Mouse (Mus musculus): ENCODE results near the gene Isx.

Isx gene

DNA sequence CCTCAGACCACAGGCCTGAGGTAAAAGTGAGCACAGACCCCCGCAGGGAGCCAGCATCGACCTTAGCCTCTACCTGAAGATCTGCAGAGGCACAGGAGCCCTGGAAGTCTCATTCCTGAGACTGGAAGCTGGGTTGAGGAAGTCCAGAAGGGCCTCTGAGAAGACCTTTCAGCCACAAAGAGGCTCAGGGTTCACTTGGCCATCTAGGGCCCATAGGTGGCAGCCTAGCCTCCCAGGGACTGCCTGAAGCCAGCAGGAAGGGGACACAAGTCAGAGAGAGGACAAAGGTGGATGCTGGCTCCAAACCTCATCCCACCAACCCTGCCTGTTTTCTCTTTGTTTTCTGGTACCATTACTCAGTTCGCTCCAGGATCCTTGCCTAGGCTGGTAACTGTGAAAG, at the start of gene Isx:
TSS of gene Isx (plus strand) at position 234 of the 400 bp plus-strand sequence.
- no peak for DNase-seq

DNA sequence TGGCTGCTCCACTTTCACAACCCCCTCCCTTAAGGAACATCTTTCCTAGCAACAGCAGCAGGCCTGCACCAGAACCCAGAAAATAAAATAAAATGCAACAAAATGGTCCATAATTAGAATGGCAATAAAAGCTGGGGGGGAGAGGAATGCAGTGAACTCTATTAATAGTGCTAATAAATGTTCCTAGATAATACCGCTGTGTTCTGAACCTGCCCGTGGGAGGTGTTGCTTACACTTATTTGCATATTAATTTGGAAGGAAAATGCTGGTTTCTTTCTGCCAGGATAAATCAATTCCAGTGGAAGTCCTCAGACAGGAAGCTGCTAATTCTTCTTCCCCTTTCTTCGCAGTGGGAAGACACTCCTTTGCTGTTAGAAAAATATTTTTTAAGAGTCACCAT, 45.3 kb upstream of the Isx start:
- no peak for DNase-seq

DNA sequence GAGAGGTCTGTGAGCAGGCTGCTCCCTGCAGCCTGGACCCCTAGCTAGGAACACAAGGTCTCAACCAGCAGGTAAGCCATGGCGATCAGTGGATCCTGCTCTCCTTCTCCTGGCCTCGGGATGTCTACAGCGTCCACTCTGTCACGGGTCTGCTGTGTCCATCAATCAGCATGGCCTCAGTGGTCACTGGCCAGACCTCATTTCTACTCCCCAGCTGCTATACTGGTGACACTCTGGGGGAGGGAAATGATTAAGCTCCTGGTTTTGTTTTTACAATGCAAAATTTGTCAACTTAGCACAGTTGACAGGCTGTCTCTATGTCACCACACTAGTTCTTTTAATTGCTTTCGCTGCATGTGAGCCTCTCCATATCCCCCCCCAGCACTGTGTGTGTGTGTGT, 41.7 kb upstream of the Isx start:
- DNase-seq: no peak

DNA sequence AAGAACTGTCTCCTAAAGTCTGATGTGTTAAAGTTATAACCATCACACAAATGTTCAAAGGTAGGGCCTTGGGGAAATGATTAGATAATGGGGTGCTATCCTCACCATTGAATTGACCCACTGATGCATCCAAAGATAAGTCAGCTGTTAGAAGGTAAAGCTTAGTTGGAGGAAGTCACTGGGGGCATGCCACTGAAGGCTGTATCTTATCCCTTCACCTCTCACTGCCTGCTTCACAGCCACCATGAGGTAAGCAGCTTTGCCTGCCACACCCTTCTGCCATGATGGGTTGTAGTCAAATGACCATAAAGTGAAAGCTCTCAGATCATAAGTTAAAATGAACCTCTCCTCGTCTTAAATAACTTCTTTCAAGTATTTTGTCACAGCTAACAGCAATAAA, 38.7 kb upstream of the Isx start:
- DNase-seq: no peak

DNA sequence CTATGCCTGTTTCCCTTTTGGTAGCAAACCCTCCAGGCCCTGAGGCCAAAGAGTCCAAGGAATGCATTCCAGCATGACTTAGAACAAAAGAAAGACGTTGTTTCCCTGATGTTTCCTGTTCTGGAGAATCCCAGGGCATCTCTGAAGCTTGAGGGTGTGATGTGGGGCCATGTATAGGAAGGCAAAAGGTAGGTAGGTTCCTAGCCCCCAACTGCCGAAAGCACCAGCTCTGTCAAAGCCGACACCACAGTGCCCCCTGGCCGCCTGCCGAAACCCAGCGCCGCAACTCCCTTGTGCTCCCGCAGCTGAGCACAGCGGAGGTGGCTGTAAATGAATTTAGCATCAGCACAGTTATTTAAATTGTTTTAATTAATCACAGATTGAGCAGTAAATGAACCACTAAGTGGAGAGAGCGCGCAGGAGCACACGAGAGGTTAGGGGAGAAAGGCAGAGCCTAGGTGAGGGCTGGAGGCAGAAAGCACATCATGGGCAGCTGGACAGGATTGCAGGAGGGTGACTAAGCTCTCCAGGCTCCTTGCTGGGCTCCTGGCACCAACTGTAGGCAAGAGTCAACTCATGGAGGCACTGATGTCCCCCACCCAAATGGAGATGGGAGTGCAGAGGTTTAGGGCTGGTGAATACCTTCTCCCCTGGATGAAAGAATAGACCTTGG, 25.5 kb upstream of the Isx start:
- DNase-seq: no peak

DNA sequence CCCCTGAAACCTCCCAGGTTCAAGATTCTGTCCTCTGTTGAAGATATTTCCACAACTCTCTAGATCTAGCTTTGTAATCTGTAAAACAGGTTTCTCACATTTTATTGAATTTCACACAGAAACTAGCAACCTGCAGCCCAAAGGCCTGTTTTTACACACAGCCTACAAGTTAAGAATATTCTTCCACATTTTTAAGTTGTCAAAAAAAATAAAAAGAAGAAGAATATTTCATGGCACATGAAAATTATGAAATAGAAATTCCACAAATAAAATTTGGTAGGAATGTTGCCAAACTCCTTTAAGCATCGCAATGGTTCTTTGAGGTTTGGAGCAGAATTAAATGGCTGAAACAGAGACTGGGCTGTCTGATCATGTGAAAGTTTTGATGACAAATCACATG, 24.3 kb upstream of the Isx start:
- no peak for DNase-seq

DNA sequence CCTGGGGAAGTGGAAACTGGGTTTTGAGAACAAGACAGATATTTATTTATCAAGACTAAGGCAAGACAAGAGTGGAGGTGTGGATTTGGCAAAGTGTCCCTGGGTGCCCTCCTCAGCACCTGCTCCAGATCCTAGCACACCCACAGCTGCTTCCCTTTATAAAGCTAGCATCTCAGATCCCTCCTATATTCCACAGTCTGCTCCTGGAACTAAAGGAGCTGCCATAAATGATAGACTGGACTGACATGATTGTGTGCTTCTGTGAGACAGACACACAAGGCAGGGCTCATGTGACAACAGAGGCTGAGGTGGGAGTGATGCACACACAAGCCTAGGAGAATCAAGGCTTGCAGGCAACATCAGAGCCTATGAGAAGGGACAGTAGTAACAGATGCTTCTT, 22.0 kb upstream of the Isx start:
- no peak for DNase-seq

DNA sequence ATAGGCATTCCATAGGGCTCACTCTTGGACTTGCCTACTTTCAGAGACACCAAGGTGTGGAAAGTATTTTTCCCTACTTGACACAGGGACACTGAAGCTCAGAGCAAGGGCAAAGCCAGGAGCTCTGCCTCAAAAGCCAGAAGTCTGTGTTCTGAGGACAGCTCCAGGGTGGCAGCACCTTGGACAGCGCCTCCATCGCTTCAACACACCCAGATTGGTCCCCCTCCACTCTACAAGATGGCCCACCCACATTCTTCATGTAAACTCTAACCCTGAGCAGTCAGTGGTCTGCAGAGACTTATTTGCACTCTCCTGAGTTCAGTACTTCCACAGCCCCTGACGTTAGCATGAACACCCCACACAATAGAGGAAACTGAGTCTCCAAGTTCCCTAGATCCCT, 21.1 kb upstream of the Isx start:
- peak; percentile 14 for DNase-seq

DNA sequence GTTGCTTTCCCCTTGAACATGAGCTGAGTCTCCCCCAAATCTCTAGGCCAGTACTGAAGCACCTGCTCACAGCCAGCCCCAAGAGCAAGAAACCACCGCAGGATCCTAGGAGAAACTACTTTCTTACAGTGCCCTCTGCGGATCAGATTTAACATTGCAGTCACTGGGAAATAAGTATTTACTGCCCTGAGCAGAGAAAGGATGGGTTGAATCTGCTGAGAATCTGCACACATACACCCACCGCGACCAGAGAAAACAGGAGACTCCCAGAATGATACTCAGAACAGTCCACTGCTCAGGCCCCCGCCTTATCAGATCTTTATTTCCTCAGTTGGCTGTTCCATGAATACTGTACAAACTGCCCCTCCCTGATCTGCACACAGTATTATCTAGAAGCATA, 19.5 kb upstream of the Isx start:
- peak; percentile 27 for DNase-seq

DNA sequence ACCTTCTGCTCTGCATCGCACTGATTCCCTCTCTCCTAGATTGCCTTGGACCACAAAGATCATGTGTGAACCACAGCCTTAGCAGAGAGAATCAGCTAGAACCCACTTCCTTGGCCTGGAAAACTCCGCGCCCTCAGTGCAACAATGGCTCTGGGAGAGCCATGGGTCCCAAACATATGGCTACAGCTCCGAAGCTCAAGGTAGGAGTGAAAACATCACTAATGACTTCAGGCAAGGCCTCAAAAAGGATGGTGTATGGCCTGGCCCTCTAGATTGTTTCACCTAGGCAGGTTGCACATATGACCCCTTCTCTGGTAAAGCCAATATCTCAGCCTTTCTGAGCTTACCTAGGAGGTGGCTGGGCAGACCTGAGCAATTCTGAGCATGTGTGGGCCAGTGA, 18.2 kb upstream of the Isx start:
- no peak for DNase-seq

DNA sequence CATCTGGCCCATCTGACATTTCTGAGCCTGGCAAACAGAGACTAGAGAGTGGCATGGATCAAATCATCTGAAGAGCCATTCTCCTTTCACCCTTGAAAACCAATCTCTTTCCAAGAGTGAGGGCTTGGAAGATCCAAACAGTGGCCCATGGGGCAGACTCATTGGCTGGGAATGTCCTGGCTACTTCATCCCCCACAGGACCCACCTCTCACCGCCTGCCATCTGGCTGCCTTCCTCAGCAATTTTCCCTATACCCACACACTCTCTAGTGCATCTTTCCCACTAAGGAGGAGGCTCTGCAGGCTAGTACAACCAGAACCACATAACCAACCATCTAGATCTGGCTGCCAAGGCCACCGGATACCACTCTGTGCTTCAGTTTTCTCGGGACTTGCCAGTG, 17.6 kb upstream of the Isx start:
- no peak for DNase-seq

DNA sequence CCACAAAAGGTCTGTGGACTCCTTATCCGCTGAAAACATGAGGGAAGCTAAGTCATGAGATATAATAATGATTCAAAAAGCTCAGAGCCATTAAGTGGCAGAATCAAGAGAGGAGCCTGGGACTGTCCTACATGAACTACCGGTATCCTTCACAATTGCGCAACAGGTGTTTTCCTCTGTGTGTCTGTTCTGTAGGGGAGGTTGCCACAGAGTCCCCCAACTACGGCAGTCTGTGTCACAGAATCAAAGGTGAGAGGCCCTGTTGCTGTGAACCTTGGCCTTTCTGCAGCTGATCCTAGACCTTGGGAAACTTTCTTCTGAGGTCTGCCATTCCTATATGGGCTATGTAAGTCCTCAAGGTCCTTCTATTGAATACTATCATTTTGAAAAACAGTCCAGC, 13.7 kb upstream of the Isx start:
- no peak for DNase-seq

DNA sequence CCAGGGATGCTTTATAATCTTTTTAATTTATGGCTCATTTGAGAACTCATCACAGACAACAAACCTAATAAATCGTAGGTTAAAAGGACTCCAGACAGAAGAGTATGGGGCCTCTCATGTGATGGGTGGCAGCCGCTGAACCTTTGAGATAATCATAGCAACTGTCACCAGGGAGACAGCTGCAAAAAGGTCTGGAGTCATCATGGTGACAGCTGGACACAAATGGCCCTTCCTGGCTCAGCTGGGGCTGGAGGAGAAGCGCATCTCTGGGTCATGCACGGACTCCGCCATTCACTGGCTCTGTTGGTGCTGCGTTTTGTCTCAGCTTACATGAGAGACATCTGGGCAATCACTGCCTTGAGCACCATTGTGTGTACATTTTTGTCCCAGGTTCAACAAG, 12.5 kb upstream of the Isx start:
- DNase-seq: no peak

DNA sequence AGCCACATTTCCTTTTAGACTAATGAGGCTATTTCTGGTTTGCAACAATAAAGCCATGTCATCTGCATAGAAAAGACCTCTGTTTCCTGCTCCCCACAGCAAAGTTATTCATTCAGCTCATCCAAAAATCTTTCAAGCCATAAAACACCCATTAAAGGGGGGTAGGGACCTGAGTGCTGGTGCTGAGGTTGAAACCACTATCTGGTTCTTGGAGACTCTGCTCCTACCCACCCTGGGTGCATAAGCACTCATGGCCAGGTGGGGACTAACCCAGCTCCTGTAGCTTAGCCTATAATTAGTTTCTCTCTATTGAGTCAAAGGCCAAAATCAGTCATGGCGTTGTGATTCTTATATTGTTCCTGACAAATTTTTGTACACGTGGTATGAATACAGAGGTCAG, 10.4 kb upstream of the Isx start:
- no peak for DNase-seq

DNA sequence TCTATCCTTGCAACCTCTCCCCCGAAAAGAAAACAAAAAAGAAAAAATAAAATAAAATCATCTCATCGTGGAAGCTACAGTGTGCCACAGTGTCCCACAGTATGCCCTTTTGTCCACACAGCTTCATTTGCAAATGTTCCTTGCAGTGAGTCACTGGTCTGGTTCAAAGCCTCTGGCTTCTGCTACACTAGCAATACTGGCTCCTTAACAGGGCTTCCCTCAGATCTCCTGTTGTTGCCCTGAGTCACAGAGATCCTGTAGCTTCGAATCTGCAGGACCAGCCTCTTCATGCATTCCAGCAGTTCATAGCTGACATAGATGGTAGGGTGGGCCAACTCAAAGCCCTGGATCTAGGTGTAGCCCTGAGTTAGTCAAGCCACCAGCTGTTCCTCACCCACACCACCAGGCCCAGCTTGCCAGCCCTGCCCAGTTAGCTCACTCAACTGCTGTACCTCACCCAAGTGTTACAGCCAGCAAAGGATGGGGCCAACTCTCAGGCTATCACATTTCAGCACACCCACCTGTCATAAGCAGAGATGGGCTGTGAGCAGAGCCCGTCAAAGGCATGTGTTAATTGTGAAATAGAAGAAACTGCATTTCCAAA, 2.5 kb upstream of the Isx start:
- no peak for DNase-seq

DNA sequence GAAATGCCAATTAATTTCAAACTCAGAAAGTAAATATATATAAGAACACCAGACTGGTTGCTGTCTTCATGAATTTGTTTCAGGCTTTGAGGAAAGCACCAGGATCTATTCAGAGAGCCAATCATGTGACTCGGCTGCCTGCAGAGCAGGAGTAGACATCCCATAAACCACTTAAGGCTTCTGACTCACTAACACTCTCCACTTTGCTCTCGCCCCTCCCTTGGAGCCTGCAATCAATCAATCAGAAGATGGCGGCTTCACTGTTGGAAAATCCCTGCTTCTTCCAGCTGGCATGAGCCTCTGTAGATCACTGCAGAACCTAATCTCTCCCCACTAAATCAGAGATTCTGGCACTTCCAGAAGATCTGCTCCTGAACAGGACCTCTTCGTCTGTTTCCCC, 1.3 kb upstream of the Isx start:
- no peak for DNase-seq

DNA sequence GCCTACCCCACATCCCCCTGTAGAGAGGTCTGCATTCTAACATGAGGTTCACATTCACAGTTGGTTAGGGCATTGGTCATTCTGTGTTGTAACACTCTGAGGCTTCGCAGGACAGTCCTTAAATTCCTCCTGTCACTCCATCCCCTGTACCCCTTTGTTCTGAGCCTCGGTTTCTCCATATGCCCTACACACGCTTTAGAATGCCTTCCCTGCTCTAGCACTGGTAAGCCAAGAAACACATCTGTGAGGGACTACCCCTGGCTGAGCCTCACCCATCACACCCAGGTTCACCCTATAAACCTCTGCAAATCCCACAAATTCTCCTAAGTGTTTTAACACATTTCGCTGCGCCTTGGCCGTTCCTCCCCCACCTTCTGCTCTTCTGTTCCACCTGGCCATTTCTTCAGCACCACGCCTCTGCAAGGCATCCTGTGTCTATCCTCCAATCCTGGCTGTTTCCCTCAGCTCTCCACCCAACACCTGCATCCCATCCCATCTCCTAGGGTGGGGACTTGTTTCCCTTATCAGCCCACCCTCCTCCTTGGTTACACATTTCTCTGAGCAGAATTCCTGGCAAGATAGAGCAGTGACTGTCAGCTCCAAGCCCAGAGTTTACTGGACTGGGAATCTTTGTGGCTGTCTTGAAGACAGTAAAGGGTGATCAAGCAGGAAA, 686 bp upstream of the Isx start:
- DNase-seq: no peak

DNA sequence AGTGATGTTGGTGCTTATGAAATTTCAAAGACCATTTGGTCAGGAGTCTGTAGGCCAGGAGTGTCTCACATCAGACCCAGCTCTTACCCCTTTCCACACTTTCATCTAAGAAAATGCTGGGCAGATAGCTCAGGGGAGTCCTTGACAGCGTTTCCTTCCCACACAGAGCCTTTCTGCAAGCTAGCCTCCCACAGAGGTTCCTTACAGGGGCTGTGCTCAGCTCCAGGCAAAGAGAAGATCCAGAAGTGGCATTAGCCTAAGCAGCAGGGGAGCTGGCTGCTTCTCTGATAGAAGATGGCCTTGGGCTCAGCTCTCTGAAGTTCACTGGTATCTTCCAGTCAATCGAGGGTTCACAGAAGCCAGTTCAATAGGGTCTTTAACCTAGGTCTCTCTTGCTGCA, 1.6 kb downstream of the Isx start:
- no peak for DNase-seq

DNA sequence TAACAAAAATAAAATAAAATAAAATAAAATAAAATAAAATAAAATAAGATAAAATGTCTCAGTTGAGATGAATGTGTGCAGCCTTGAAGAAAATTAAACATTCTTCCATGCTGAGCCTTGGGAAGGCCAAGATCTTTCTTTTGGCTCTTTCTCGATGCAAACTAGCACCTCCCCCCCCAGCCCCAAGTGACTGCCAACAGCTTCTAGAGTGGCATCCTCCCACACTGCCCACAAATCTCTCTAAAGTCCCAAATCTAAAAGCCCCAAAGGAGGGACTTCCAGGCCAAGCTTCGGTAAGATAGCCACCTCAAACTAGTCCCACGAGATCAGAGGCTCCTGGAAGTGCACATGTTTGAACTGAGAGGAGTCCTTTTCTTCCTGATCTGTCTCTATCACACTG, 5.7 kb downstream of the Isx start:
- no peak for DNase-seq

DNA sequence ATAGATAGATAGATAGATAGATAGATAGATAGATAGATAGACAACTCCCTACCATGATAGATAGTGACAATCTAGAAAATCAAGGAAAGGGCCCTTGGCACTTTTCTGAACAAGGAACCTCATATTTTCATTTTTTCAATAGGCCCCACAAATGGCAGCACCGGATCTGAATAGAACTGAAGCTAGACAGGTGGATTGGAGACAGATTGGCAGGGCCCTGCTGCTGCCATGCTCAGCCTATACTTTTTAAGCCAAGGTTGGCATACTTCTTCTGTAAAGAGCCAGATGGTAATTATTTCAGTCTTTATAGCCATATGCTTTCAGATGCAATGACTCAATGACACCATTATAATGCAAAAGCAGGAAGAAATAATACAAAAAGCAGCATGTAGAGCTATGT, 15.8 kb downstream of the Isx start:
- DNase-seq: no peak

DNA sequence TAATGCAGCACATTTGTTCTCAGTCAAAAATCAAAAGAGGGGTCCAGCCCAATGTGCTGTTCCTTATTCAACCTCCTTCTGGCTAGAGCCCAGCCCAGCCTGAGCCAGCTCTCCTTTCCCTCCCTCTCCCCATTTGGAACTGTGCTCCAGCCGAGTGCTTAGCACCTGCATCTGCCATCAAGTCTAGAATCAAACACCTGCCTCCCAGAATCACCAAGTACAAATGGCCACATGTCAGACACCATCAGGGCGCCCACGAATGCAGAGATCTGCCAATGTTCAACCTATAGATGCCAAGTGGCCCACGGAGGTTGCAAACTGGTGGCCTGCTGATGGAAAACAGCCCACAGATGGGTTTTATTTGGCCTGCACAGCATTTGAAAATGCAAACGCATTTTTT, 18.1 kb downstream of the Isx start:
- no peak for DNase-seq

DNA sequence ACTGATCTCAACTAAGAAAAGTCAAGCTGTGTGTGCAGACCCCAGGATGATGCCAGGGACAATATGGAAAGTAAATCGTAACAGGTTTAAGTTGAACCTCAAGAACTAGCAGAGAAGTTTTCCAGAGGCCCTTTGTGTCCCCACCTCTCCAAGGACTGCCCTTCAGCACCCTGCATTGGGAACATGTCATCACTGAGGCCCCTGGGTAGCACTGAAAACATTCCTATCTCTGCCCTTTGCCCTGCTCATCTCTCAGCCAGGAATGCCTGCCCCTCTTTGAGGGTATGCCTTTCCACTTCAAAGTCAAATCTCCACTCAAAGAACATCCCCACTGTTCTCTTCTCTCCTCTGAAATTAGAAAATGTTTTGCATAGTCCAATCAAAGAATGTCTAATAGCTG, 23.3 kb downstream of the Isx start:
- DNase-seq: no peak

DNA sequence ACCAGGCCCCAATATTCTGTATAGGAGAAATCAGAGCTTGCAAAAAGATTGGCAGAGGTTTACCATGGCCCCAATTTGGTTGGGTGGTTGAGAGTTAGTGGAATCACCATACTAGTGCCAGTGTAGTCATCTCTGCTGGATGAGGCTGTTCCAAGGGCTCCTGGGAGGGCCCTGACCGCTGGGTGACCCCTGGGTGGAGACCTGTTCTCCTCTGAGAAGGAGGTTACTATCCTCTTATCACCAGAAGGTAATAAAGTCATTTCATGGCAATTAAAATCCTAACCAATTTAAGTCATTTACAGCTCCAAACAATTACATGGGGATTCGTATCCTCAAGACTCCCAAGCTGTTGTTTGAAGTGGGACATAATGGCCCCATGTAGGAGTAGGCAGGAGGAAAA, 24.3 kb downstream of the Isx start:
- DNase-seq: no peak

DNA sequence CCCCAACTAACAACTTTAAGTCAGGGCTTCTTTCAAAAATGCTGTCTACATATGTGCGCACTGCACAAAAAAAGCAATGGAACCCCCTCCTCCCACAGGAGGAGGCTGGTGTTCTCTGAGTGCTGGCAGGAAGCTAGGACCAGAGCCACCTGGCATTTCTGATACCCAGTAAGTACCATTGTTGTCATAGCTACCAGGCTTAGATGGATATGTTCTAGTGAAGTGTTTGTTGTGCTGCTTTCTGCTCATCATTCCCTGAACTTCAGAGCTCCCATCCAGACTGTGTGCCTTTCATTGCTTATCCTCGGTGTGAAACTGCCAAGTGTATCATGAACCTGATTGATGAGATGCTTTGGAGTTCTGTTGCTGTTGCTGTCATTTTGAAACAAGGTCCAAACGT, 26.8 kb downstream of the Isx start:
- DNase-seq: no peak

DNA sequence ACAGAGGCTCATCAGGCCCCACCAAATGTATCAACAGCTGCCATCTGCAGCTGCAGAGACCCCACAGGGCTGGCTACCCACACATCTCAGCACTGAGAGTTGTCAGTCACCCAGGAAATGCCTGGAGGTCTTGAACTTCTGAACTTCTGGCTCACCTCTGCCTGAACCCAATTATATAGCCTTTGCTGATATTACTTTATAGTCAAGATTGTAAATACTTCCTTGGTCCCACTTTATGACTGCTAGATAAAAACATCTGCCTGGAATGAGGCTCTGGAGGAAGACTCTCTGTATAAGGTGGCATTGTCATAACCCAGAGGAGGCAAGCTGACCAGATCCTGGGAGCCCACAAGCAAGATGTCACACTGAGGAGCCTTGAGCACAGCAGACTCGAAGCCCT, 28.8 kb downstream of the Isx start:
- no peak for DNase-seq

All from thymus, postnatal 4 days (tissue).